In the genomic region with DNA sequence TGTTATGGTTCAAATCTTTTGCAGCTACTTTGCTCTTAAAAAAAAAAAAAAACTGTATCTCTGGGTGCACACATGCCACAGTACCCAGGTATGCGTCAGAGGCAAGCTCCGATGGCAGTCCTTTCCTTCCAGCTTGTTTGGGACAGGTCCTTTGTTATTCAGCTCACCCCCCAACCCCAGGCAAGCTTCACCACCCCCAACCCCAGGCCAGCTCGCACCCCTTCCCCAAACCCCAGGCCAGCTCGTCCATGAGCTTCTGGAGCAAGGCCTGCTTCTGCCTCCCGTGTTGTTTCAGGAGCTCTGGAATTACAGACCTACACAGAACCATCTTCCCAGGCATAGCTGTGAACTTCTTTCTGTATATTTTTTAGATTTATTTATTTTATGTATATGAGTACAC, we compare ENCODE assay signal across 15 mouse cellular contexts.
DNase-seq lines count a peak whose midpoint lies in the region; ATAC-seq and TF ChIP-seq lines count a peak whose summit lies in the region.
"Had no signal": no experiment of that assay in that cellular context is flagged by ENCODE, and none has a peak within 500 bp of the region (broad histone marks: within the 10 kb centered on the region; RNA-seq: fewer than 3 reads in every experiment).

No protein-coding gene starts in this region.

- H3K9ac ChIP-seq in forebrain, embryonic 11.5 days (ENCODE audit: low read length): no peak overlapping the region
- H3K9ac ChIP-seq in heart, adult 2 months (ENCODE audit: low read depth, low read length): no peak overlapping the region

- no peak overlapping the region for H3K4me3 ChIP-seq in forebrain, embryonic 11.5 days (ENCODE audit: low read depth, low read length)
- H3K4me3 ChIP-seq in forebrain, embryonic 10.5 days: no peak overlapping the region
- no peak overlapping the region for H3K4me3 ChIP-seq in heart, adult 2 months
- H3K4me3 ChIP-seq in heart, embryonic 10.5 days: no peak overlapping the region

- H3K4me1 ChIP-seq in forebrain, embryonic 11.5 days (replicated peaks; ENCODE audit: control insufficient read depth, insufficient read depth, low read length): no peaks in the 10 kb centered on the region
- peaks cover 3% of the 10 kb centered on the region; the same call in 1 of the 2 replicates for H3K4me1 ChIP-seq in forebrain, embryonic 10.5 days
- H3K4me1 ChIP-seq in heart, adult 2 months (ENCODE audit: control insufficient read depth, insufficient read depth, low read length): peaks cover 15% of the 10 kb centered on the region
- peaks cover 6% of the 10 kb centered on the region; the same call in 1 of the 2 replicates for H3K4me1 ChIP-seq in heart, embryonic 10.5 days

- no peak for TF ChIP-seq EP300 in heart, adult 2 months (IDR thresholded peaks at IDR 0.05; ENCODE audit: insufficient read depth, low read depth, low read length)

- H3K9me3 ChIP-seq in forebrain, embryonic 11.5 days (ENCODE audit: control insufficient read depth, low read length): no peaks in the 10 kb centered on the region
- no peaks in the 10 kb centered on the region for H3K9me3 ChIP-seq in forebrain, embryonic 10.5 days
- H3K9me3 ChIP-seq in heart, embryonic 10.5 days: no peaks in the 10 kb centered on the region
- H3K9me3 ChIP-seq: G1E had no signal

- no peak overlapping the region for H3K27ac ChIP-seq in forebrain, embryonic 11.5 days (ENCODE audit: low read depth, low read length)
- no peak overlapping the region for H3K27ac ChIP-seq in forebrain, embryonic 10.5 days
- H3K27ac ChIP-seq in heart, adult 2 months: no peak overlapping the region
- H3K27ac ChIP-seq in heart, embryonic 10.5 days: no peak overlapping the region

- no peak overlapping the region for H3K4me2 ChIP-seq in forebrain, embryonic 11.5 days (ENCODE audit: low read depth, low read length, severe bottlenecking)

- TF ChIP-seq CTCF in heart, adult 2 months (IDR thresholded peaks at IDR 0.05): no peak

- DNase-seq in forebrain, embryonic 11.5 days (ENCODE audit: low spot score): peak; percentile 18
- DNase-seq in forebrain, embryonic 10.5 days (ENCODE audit: extremely low spot score, low spot score): no peak
- peak; percentile 74 for DNase-seq in heart, adult 11 months
- no peak for DNase-seq in heart, adult 2 months
- peak; percentile 53 for DNase-seq in heart, embryonic 10.5 days (ENCODE audit: low spot score)
- DNase-seq in heart, postnatal 25 days (ENCODE audit: low spot score): no peak
- DNase-seq: adrenal gland, adult 2 months; adrenal gland, adult 8-10 months; cerebellum, adult 11 months; cerebellum, adult 11-12 months had no signal

- no peaks in the 10 kb centered on the region for H3K36me3 ChIP-seq in forebrain, embryonic 11.5 days (ENCODE audit: control insufficient read depth, insufficient read depth, low read length)
- no peaks in the 10 kb centered on the region for H3K36me3 ChIP-seq in forebrain, embryonic 10.5 days (replicated peaks)
- H3K36me3 ChIP-seq in heart, adult 2 months (ENCODE audit: control insufficient read depth, insufficient read depth, low read length): no peaks in the 10 kb centered on the region
- no peaks in the 10 kb centered on the region for H3K36me3 ChIP-seq in heart, embryonic 10.5 days
- H3K36me3 ChIP-seq: G1E had no signal

- no peaks in the 10 kb centered on the region for H3K27me3 ChIP-seq in forebrain, embryonic 11.5 days (ENCODE audit: control insufficient read depth, insufficient read depth, low read length)
- no peaks in the 10 kb centered on the region for H3K27me3 ChIP-seq in forebrain, embryonic 10.5 days (ENCODE audit: poor library complexity, severe bottlenecking)
- no peaks in the 10 kb centered on the region for H3K27me3 ChIP-seq in heart, adult 2 months (ENCODE audit: control insufficient read depth, insufficient read depth, low read length)
- H3K27me3 ChIP-seq in heart, embryonic 10.5 days (ENCODE audit: insufficient read depth, poor library complexity, severe bottlenecking): peaks cover 3% of the 10 kb centered on the region; the same call in 1 of the 2 replicates
- H3K27me3 ChIP-seq: CH12.LX, Patski had no signal

- WGBS in forebrain, embryonic 11.5 days: 87% methylated on average over 5 of the region's 5 CpGs
- WGBS in forebrain, embryonic 10.5 days: 90% methylated on average over 5 of the region's 5 CpGs
- WGBS in heart, adult 2 months: 94% methylated on average over 5 of the region's 5 CpGs
- WGBS in heart, embryonic 10.5 days: 80% methylated on average over 5 of the region's 5 CpGs

- intact Hi-C loops in heart, adult 2 months (cut with DNase I): no loop called here
- intact Hi-C loops in heart, postnatal 25 days (cut with DNase I): loop anchor here (5.0 kb wide), 2 partner anchors 165 to 900 kb away; no protein-coding TSS in a partner anchor

- H3K79me2 ChIP-seq in heart, adult 2 months (replicated peaks; ENCODE audit: control insufficient read depth, insufficient read depth, low read length): no peaks in the 10 kb centered on the region

- ATAC-seq in forebrain, embryonic 11.5 days (replicated peaks; ENCODE audit: low FRiP score): no peak
- ATAC-seq: activated CD4-positive, CD25-positive, alpha-beta regulatory T cell, adult 4 months; CD4-positive, CD25-positive, alpha-beta regulatory T cell, adult 4 months; Patski had no signal

- TF ChIP-seq POLR2A in heart, adult 2 months (IDR thresholded peaks at IDR 0.05; ENCODE audit: insufficient read depth, low read depth, low read length): no peak

Comparison
In these comparisons a context has a peak if more than half of its experiments do, and no peak if none do; other contexts are left out.
1. DNase-seq: peak in forebrain, embryonic 11.5 days (single experiment), heart, adult 11 months (single experiment) and heart, embryonic 10.5 days (single experiment); none in forebrain, embryonic 10.5 days (single experiment), heart, adult 2 months (0 of 2) and heart, postnatal 25 days (single experiment).